Mouse (Mus musculus) bone marrow, adult 2 months (tissue): ENCODE results near the gene Tgds. TPM values are rescaled to one million over a fixed set of nuclear protein-coding genes. Genes with fewer than 3 reads are reported as not detected.
A peak's percentile ranks its signal among the peaks of the same experiment; 100 is the strongest.

Experiments
- H3K27ac ChIP-seq: fragments of 200-500 bp; 2 replicates; pipeline ENCODE4 v1.5.1; 2012; ENCODE audit warnings: low read depth, mild to moderate bottlenecking, control low read depth, inconsistent platforms, low read length; ENCODE audit not compliant: control insufficient read depth, poor library complexity, insufficient read depth
- H3K4me1 ChIP-seq: fragments of 200-500 bp; 2 replicates; pipeline ENCODE4 v1.6.1; 2011; ENCODE audit warnings: low read length; ENCODE audit not compliant: control insufficient read depth, insufficient read depth
- H3K4me3 ChIP-seq: fragments of 200-500 bp; replicated peaks from 2 replicates; pipeline ENCODE3; 2011; ENCODE audit warnings: mild to moderate bottlenecking, low read depth, low read length, control low read depth; ENCODE audit not compliant: control insufficient read depth
- CTCF ChIP-seq: fragments of 200-500 bp; IDR thresholded peaks from 2 replicates; pipeline ENCODE4 v1.5.1; 2011; ENCODE audit warnings: low read length, control low read depth; ENCODE audit not compliant: control insufficient read depth, insufficient read depth
- POLR2A ChIP-seq: fragments of 200-500 bp; IDR thresholded peaks from 2 replicates; pipeline ENCODE4 v1.6.1; 2011; ENCODE audit warnings: low read depth, mild to moderate bottlenecking, control low read depth, low read length, borderline replicate concordance; ENCODE audit not compliant: control insufficient read depth
- WGBS: fragments of 180-500 bp; shearing (Covaris S2); methylation state at CpG from one replicate; pipeline ENCODE4 v1.1.7; 2018; 5-methylcytosine and 5-hydroxymethylcytosine counted together
- polyA plus RNA-seq: library from polyadenylated mRNA; stranded (reverse); fragments of >200 nt; gene quantifications from 2 replicates; pipeline ENCODE4 v1.2.4, GENCODE M21; 2011; ENCODE audit warnings: low replicate concordance; ENCODE audit not compliant: missing spikeins, insufficient read depth, insufficient read length

Tgds gene
- polyA plus RNA-seq, 1 experiment, result 6.7 TPM

- no peak overlapping the region for H3K27ac ChIP-seq
- H3K4me3 ChIP-seq, result no peak overlapping the region
- 90% methylated on average over 26 of the region's 26 CpGs for WGBS
- TF ChIP-seq POLR2A (no peak), CTCF (no peak)
- H3K4me1 ChIP-seq, result no peaks in the 10 kb centered on the region
These were observed 18.3 kb upstream of the Tgds start for GRCm38 (mm10) chr14:118150656-118151551.

GRCm38 (mm10) chr14:118148554-118148953 is 16.0 kb upstream of the Tgds start:
- WGBS, result 88% methylated on average over 10 of the region's 10 CpGs

GRCm38 (mm10) chr14:118148046-118148445 is 15.5 kb upstream of the Tgds start:
- Histone ChIP-seq H3K4me1 (no peaks in the 10 kb centered on the region), H3K4me3 (no peak overlapping the region), H3K27ac (no peak overlapping the region)
- 87% methylated on average over 13 of the region's 13 CpGs for WGBS
- TF ChIP-seq CTCF, result no peak
- no peak for TF ChIP-seq POLR2A

More at GRCm38 (mm10) chr14:118148554-118148953, 16.0 kb upstream of the Tgds start:
- no peak for TF ChIP-seq CTCF
- TF ChIP-seq POLR2A, result no peak
- Histone ChIP-seq H3K27ac (no peak overlapping the region), H3K4me3 (no peak overlapping the region), H3K4me1 (no peaks in the 10 kb centered on the region)

GRCm38 (mm10) chr14:118142283-118142682 is 9.7 kb upstream of the Tgds start:
- Histone ChIP-seq H3K4me3 (no peak overlapping the region), H3K4me1 (peaks cover 1% of the 10 kb centered on the region; the same call in 1 of the 2 replicates), H3K27ac (no peak overlapping the region)
- no peak for TF ChIP-seq POLR2A
- TF ChIP-seq CTCF, result no peak
- WGBS, result 89% methylated on average over 5 of the region's 5 CpGs

GRCm38 (mm10) chr14:118137487-118137886 is 4.9 kb upstream of the Tgds start:
- no peak for TF ChIP-seq POLR2A
- TF ChIP-seq CTCF, result no peak
- WGBS, result under 1% methylated on average over 13 of the region's 13 CpGs
- peaks cover 3% of the 10 kb centered on the region for H3K4me1 ChIP-seq
- peak overlapping the region; percentile 71 for H3K4me3 ChIP-seq
- no peak overlapping the region; the same call in 1 of the 2 replicates for H3K27ac ChIP-seq

GRCm38 (mm10) chr14:118136744-118137452 is 4.3 kb upstream of the Tgds start, which contains the start of gene Gpr180:
Gpr180 (plus strand) TSS chr14:118137158.
- Histone ChIP-seq H3K27ac (peak within 1 kb of the TSS; percentile 52; the same call in 1 of the 2 replicates), H3K4me3 (peak within 1 kb of the TSS; percentile 83), H3K4me1 (peaks cover 3% of the 10 kb centered on the region)
- under 1% methylated on average over 77 of the region's 77 CpGs for WGBS
- TF ChIP-seq CTCF (no peak), POLR2A (peak; percentile 35; the same call in 1 of the 2 replicates)

GRCm38 (mm10) chr14:118131931-118132641 is 469 bp downstream of the Tgds start:
- 11% methylated on average over 21 of the region's 21 CpGs for WGBS
- H3K4me1 ChIP-seq, result peaks cover 3% of the 10 kb centered on the region; the same call in 1 of the 2 replicates
- 0 out of 2 replicates have a peak overlapping the region, but pooled peaks have one; percentile 1 for H3K27ac ChIP-seq
- TF ChIP-seq POLR2A, result no peak
- TF ChIP-seq CTCF, result no peak
- H3K4me3 ChIP-seq, result peak overlapping the region; percentile 66
